Mouse (Mus musculus) cerebellum, postnatal 25 days (tissue): Measurements from ENCODE around the gene Senp1.
A peak's percentile ranks its signal among the peaks of the same experiment; 100 is the strongest.

Experiments used
- DNase-seq, 2 experiments: peaks; one replicate each; pipeline ENCODE4 v3.0.0; 2021; ENCODE audit warnings: mixed read lengths in 2 of 2

Gene Senp1

DNA sequence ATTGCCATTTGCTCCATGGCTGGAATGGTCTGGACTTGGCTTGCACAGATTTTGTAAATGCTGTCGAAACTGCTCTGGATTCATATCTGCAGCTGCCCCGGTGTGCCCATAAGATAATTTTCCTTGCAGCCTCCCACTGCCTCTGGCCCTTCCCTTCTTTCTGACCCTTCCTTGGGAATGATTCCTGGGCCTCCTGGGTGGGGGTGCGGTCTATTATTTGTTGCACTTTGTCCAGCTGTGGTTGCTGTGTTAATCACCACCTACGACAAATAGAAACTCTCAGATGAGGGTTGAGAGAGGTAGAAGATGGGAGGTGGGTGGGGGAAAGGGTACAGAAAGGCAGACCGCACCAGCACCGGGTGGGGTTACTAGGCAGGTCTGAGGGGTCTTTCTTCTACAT, 13.7 kb upstream of the Senp1 start:
- DNase-seq: no peak

DNA sequence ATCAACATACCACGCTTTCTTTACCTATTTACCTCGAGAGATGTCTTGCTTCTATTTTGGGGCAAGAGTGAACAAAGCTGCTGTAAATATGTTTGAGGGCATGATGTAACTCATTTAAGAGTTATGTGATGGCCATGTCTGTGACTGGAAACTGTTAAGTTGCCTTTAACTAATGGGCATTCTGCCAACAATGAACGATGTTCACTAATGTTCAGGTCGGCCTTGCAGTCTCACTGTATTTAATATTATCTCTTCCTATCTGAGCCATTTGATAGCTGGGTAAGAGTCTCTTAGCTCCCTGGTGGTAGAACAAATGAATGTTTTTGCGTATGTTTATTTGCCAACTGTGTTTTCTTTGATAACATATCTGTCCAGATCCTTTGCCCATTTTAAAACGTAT, 13.0 kb upstream of the Senp1 start:
- no peak for DNase-seq

DNA sequence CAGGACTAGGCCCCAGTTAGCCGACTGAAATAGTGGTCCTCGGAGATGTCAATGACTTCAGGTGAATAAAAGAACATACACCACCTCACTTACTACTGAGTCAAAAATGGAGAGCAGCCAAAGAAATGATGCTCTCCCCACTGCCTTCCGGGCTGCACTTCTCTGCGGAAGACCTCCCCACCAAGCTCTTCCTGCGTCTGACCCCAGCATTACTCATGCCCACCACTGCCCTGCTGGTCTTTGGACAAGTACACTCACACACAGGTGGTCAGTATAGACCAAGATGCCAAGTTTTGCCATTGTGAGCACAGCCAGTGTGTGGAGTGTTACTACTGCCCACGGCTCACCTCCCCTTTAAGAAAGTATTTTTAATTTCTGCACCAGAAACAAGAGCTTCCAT, 8.9 kb upstream of the Senp1 start:
- DNase-seq: no peak

DNA sequence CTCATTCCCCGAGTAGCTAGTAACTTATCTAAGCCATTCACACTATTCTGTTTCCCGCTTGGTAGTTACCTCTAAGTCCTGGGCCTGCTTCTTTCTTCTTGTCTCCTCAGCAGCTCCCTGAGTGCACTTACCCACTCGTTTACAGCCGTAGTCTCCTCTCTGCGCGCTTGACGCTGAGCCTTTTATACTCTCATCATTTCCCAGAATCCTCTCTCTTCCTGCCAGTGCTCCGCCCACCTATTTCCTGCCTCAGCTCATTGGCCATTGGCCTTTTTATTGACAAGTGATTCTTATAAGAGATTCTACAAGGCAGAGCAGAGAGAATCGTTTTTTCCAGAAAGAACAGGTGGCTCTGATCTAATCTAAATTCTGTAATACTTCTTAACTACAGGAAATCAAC, 5.0 kb upstream of the Senp1 start:
- no peak for DNase-seq

DNA sequence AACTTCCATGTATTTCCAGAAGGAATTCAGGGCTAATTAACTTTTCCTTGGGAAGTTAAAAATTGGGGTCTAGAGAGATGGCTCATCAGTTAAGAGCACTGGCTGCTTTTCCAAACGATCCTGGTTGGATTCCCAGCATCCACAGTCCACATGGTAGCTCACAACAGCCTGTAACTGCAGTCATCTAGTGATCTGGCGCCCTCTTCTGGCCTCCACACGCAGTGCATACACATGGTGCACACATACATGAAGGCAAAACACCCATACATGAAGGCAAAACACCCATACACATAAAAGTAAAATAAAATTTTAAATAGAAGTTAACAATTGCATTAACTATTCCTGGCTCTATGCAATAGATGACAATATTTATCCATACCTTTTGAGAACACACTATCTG, 3.4 kb upstream of the Senp1 start:
- DNase-seq: no peak

DNA sequence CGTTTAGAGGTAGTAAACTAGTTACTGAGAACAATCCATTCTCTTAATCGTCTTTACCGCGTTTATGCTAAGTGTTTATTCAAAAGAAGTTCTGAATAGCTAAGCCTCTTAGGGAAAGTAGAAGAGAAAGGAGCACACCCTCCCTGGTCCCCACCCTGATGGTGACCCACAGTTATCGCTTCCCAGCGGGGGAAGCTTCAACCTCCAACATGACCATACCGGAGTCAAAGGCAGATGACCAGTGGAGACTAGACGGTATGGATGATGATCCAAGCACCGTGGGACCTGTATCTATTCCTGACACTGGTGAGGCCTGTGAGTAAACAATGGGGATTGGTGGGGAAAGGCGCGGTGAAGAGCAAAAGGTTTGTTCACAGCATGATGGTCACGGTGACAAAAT, 1.4 kb upstream of the Senp1 start:
- DNase-seq: no peak

DNA sequence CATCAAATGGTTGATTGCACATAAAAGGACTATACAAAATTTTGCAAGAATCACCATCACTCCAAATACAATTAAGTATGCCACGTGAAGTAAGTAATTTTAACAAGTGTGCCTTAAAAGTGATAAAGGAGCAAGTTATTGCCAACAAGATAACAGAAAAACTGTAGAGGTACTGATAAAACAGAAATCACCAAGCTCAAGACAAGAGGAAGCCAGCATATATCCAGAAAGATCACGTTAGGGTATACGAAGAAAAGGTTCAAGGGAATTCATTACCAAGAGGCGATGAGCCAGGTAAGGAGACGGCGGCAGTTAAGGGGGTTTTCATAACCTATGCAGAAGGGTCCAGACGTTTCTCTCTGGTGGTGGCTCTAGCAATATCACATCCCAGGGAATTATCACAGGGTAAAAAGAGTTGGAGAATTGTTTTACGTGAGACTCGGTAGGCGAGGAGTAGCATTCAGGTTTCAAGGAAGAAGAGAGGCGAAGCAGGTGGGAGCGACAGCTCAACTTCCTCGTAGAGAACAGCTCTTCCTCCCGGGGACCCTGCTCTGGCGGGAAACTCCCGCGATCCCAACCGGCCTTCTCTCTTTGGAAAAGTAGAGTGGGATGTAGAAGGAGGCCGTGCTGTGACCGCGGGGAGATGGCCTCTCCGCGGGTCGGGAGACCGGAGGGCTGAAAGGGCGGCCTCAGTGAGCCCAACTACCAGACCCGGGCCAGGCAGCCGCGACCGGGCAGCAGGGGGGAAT, 998 bp downstream of the Senp1 start, which contains the start of gene Pfkm:
Pfkm (plus strand) TSS at position 218 of the 749 bp plus-strand sequence.
- DNase-seq: no peak

DNA sequence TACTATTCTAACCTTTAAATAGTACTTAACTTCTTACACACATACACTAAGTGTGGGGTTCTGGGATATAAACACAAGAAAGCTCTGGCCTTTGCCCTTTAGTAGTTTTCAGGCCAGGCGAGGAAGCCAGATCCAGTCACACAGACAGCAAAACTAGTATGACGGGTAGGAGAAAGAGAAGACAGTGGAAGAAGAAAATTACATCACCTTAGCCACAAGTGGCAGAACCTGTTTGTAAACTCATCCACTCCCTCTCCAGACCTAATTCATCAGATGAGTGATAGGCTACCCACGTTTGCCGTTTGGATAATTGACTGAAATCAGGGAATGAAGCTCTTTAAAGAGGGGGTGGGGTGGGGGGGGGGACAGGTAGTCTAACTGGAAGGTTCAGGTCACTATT, 1.7 kb downstream of the Senp1 start:
- no peak for DNase-seq

DNA sequence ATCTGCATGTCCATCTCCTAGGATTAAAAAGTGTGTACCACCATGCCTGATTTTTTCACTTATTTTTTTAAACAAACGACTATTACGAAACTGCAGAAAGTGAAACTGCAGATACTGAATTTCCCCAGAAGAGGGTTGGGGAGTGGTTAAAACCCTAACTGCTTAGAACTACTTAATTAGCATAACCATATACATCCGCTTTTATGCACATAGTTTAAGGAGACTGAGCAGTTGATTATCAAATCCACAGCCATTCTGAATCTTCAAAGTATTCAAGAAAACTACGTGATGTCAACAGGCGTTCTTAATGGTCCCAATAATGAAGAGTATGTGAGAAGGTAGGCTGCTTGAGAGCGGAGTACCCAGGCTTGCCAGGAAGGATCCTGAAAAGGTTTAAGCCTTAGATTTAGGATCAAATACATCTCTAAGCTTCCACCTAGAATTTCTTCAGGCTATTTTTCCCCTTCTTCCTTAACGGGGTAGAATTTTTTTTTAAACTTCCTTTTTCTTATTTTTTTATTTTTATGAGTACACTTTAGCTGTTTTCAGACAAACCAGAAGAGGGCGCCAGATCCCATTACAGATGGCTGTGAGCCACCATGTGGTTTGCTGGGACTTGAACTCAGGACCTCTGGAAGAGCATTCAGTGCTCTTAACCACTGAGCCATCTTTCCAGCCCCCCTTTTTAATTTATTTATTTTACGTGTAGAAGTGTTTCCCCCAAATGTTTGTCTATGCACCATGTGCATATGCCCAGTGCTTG, 3.9 kb downstream of the Senp1 start:
- peak in 1 of 2 experiments; percentile 63 for DNase-seq

DNA sequence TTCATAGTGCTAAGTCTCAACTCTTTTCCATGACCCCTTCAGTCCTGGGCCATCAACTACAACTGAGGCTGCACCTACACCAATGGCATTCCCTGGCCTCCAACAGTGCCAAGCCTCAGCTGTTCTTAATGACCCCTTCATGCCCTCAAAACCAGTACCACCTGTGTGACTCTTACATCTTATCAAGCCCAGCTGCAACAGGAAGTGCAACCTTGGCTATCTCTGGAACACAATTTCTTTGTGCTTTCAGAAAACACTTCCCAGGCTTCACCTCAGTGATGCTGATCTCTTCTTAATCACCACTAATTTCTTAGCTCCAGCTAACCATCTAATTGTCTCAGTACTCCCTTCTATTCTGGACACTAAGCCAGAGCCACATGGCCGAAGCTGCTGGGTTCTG, 4.7 kb downstream of the Senp1 start:
- no peak for DNase-seq

DNA sequence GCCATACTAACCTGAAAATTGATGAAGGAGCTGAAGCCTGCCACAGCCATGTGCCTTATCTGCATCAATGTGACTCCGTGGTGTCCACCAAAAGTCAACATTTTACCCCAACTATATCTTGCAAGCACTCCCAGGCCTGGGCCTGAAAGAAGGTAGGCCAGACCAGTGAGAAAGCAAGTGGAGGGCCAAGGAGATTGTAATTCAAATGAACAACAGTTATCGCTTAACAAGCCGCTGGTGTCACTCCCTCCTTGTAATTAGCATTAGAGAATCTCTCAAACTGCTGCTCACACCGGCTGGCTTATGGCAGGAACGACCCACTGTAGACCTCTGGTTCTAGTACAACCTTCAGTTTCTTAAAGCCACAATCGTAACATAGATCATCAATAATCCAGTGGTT, 16.6 kb downstream of the Senp1 start:
- no peak for DNase-seq

DNA sequence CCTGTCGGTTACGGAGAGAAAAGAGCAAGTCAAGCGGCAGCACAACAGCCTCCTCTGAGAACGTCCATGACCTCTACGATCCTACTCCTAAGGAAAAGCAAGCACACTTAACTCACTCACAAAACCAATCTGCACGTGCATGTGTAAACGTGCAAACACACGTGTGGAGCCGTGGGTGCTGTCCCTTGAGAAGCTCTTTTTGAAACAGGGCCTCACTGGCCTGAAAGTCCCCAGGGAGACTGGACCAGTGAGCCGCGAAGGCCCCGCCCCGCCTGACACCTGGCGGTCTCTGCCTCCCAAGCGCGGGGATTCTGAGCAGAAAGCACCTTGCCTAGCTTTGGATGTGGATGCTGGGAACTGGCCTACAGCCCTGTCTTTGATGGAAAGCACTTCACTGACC, 18.5 kb downstream of the Senp1 start:
- DNase-seq: peak in 1 of 2 experiments; percentile 13

DNA sequence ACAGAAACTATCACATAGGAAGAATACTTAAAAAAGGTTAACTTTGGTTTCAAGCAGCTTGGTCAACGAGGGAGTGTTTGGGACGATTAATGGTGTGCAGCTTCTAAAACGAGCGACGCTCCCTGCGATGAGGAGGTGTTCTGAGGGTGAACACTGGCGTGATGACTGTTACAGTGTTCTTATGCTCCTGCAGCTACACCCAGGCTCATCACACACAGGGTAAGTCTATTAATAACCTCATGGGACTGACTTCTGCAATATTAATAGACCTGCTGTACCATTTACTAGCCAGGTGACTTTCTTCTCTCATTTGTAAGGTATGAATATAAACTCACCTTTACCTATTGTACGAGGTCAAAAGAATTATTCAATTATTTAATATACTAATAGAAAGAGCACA, 19.0 kb downstream of the Senp1 start:
- no peak for DNase-seq

DNA sequence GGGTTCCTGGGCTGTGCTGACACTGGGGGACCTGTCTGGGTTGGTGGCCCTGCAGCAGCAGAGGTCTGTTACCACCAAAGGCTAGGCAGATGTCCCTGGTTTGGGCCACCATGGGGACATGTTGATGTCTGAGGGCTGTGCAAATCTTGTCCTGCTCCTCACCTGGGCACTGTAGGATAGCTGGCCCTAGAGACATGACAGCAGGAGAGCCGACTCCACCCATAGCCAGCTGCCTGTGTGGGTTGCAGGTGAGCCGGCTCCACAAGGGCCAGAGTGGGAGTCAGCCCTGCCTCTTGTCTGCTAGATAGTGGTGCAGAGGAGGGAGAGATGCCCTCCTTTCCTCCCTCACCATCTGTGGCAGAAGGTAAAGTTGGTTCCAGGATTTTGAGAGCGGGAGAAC, 23.2 kb downstream of the Senp1 start:
- DNase-seq: no peak

DNA sequence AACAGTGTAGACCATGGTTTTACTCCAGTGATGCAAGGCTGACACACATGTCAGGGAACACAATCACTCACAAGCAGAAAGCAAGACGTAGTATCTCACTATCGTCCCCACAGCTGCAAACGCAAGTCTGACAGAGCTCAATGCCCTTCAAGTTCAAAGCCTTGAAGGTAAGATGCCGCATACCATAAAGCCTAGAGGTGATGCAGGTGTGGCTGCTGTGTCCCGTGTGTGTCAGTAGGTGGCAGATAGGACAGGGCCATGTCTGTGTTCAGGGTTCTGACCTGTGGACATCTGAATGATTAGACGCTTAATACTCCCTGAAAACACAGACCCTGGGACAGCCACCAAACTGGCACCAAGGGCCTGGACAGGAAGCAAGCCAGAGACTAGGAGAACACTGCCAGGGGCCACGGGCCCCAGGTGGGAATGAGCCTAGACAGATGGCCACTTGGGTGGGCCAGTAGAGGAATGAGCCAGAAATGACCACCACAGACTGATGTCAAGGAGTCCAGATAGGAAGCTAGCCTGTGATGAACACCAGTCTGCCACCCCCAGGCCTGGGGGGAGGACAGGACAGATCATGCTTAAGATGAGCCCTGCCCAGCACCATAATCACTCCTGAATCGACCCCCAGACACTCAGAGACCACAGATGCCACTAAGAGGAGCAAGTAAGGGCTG, 23.8 kb downstream of the Senp1 start:
- no peak for DNase-seq

DNA sequence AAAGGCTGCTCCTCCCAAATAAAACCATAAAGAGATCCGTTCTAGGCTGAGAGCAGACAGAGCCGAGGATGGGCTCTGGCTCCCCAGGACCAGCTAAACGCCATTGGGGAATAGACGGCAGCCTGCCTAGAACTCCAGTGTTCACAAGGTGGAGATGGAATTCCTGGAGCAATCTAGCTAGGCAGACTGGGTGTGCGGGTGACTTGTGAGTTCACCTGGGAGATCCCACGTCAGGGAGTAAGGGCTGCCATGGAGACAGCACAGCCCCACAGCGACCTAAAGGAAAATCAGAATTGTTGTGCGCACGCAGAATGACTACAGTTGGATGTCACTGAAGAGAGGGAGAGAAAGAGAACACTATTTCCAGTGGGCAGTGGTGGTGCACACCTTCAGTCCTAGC, 25.0 kb downstream of the Senp1 start:
- DNase-seq: no peak

DNA sequence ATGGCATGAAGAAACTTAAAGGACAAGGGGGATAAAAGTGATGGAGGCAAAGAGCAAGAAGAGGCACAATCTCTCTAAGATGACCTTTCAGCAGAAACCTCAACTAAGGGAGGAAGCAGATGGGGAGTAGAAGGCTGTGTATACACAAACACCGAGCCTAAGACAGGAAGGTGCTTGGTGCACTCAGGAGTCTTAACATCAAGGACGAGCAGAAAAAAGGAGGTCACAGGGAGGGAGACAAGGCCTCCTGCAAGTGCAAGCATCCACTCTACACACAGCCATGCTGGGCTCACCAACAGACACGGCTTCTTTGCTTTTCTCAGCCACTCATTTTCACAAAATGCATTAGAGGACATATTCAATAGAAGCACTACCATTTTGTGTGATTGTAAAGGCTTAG, 26.1 kb downstream of the Senp1 start:
- no peak for DNase-seq

DNA sequence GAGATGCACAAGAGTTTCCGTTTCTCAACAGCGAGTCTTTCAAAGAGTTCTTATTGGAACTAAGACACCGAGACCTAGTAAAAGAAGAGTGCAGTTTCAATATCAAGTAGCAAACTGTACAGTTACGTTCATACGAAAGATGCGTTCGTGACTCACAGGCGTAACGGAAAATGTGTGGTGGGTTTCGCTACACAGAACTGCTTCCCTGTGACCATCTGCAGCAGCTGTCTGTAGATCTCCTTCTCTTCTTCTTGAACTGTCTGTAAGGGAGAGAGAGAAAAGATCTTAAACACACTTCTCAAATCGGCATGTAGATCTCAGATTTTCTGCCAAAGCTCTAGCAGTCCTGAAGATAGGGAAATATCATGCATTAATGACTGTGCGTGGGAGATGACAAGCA, 26.9 kb downstream of the Senp1 start:
- DNase-seq: no peak

DNA sequence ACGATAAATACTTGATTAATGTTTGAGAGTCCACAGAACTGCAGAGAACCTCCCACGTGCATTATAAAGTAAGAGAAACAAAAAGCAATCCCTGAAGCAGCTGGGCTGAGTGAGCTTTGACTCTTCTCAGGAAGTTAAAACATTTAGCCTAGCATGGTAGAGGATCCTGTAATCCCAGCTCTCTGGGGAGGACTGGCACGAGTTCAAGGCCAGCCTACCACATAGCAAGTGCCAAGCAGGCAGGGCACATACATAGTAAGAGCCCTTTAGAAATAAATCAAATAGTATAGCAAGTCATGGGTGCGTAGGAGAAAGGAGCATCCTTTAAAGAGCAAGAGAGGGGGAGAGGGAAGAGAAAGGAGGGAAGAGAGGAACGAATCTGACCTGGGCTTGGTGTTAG, 27.7 kb downstream of the Senp1 start:
- DNase-seq: peak in 1 of 2 experiments; percentile 47

DNA sequence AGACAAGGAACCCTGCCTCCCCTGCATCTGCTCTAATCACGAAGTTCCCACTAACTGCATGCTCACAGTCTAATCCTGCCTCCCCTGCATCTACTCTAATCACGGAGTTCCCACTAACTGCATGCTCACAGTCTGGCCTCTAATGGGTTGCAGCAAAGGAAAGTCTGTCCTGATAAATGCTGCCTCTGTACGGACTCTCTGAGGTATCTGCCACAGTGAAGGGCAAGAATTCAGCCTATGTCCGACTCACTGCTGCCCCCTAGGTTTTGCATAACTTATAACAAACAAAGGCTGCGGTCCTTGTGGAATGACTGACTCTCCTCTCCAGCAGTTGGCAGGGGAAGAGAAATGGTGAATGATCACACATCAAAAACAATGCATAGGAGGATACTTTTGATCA, 38.3 kb downstream of the Senp1 start:
- DNase-seq: peak; percentile 23 to 53

DNA sequence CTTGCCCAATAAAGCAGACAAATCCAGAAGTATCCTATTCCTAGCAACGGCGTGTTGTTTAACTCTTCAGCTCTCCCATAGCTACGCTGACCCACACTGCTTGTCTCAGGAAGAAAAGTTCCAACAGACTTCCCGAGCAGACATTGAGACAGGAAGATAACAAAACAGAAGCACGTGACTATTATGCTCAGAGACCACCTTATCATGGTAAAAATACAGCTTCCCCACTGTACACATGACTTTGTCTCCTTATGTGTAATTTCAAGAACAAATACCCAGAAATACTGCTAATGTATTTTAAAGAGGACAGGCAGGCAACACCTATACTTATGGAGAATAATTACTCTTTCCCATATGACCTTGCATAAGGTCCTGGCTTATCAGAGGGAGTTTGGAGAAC, 41.9 kb downstream of the Senp1 start:
- no peak for DNase-seq

DNA sequence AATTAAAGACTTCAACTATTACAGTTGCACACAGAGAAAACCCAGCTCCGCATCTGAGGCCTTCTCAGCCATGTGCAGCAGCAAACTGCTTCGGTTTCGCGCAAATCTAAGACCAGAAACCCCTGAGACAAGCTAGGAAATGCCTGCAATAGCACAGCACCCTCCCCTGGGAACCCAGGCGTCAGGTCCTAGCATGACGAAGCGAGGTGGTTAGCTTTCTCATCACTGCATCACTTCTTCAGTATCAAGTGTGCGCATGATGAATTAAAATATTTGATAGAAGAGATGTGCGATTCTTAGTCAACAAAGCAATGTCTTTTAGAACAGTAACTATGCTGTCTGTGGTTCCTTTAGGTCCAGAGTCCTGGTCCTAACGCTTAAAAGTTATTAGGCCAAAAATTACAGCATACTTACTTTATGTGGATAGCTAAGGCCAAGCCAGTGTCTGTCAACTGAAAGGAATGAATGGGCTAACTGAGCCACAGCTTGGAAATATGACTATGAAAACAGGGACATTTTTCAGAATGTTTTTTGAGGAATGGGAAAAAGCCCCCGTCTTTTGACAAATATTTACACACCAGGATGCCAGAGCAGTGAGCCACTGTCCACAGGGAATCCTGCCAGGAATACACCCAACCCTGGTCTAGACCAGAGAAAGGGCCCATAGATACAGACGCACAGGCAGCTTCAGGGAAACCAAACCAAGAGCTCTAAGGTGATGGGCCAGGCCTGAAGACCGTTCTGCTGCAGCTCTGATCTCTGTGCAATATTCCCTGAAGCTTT, 44.4 kb downstream of the Senp1 start:
- no peak for DNase-seq

DNA sequence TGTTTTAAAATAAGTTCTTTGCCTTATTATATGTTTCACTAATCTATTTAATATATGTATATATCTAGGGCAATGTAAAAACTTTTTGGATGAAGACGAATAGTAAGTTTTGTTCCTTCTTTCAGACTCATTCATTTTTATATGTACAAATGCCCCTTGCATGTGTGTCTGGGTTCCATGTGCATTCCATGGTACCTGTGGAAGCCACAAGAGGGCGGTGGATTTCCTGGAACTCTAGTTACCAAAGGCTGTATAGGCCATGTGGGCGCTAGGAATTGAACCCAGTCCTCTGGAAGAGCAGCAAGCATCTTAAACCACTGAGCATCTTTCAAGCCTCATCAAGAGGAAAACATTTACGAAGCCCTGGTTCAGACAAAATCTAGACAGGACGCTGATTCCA, 49.2 kb downstream of the Senp1 start:
- DNase-seq: no peak
